Mouse (Mus musculus) adrenal gland, adult 2 months (tissue): ENCODE data around the gene Plac9a. TPM values are rescaled to one million over a fixed set of nuclear protein-coding genes. Genes with fewer than 3 reads are reported as not detected.
"Not testable (repeated sequence)": the region's sequence is repeated elsewhere in the genome, so short reads cannot be mapped to it uniquely, and the experiment has no call there.

Experiments used
- DNase-seq: peaks from one replicate; pipeline ENCODE4 v3.0.0; 2021
- polyA plus RNA-seq: library from polyadenylated mRNA; depleted of rRNA; stranded (reverse); fragments of >200 nt; gene quantifications from 2 replicates; pipeline ENCODE4 v1.2.3, GENCODE M21; 2012
- total RNA-seq, 2 experiments: library from RNA; stranded (reverse); gene quantifications; 2 replicates each; pipeline ENCODE4 v1.2.3; 2021

The Plac9a gene
- total and polyA plus RNA-seq, 3 experiments, result 0.44 to 3.1 (median 2.8) TPM

- DNase-seq, result no peak
These were observed 37.6 kb downstream of the Plac9a start for GRCm38 (mm10) chr14:25865251-25865650.

DNA sequence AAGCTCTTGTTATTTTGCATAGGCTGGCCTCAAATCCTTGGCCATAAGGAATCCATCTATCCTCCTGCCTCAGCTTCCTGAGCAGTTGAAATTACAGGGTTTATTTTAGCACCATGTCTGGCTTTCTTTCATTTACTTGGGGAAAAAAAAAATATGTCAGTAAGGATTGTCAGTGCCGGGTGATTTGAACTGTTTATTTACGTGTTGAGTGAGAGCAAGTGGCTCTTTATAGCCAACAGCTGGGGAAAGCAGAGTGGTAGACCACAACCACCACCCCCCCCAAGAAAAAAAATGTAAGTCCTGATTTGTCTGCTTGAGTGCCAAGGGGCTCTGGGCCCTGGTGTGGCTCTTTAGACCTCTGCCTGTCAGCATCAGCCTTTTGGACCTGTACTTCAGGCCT is 39.2 kb downstream of the Plac9a start:
- no peak for DNase-seq

- DNase-seq, result no peak
These were observed 40.9 kb downstream of the Plac9a start for GRCm38 (mm10) chr14:25861771-25862530.

GRCm38 (mm10) chr14:25857940-25858339 is 45.0 kb downstream of the Plac9a start:
- no peak for DNase-seq

DNA sequence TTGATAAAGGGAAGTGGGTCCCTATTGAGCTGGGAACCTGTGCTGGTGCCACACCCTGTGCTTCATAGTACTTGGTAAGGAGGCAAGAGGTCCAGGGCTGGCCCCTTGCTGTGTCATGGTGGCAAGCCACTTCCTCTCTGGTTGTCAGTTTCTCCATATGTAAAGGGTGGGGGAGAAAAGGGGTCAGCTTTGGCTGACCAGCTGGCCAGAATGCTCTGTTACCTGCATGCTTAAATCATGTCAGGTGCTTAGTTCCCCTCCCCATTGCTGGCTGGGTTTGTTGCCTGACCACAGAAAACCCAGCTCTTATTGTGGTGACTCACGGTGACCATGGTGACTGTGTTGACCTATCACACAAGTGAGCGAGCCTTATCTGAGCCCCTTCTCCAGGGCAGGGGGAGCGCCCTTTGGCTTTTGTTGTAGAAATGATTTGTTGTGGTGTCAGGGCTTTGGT is 45.7 kb downstream of the Plac9a start:
- DNase-seq, result no peak

DNA sequence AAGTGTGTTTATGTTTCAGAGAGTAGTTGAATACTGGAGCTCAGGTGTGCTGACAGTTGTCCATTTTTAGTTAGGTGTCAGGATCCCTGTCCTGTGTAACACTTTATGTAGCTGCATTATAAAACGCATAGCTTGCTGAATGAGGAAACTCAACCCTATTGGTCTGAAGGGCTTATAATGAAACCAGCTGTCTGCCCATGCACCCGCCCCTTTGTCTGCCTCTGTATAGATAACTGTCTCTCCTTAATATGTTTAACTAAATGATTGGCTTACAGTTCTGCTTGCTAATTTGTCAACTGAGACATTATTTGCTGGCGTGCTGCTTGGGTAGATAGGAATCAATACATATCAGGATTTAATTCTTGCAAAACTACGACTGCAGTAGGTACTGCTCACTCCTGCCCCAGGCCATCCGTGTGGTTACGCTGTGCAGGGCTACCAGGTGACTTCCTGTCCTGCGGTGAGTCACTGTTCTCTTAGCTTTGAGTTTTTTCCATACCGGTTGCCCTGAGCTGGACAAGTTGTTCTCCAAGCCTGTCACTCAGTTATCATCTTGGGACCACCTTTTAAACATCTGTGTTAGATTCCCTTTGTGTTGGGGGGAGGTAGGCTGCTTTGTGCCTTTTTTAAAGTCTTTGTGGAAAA is 47.5 kb downstream of the Plac9a start:
- no peak for DNase-seq

DNA sequence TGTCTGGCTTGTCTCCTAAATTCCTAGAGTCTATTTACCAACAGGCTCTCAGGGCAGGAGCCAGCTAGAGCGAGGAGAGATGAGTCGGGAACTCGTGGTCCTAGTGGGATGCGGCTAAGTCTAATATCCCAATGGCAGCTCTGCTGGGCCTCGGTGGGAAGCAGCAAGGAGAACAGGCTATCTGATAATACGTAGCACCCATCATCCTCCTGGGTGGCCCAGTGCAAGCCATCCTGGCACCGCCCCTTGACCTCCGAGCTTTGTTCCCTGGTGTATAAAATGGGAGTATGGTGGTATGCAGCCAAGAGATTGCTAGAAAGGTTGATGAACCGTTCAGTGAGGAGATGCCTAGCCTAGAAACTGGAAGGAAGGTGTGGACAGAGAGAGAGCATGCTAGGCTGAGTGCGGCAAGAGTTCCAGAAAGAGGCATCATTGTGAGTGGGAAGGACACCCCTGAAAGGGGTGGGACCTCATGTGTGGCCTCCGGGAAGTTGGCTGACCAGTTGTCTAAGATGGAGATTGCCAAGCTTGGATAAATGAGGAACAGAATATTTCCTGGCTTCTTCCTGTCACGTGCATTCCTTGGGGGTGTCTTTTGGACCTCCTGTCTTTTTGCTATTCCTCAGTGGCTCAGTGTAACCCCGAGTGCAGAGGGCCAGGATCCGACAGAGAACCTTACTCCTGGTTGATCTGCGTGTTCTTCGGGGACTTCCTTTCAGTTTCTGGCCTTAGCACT is 49.0 kb downstream of the Plac9a start:
- DNase-seq, result no peak

GRCm38 (mm10) chr14:25853295-25853694 is 49.6 kb downstream of the Plac9a start:
- no peak for DNase-seq

- no peak for DNase-seq
These were observed 50.8 kb downstream of the Plac9a start for GRCm38 (mm10) chr14:25852121-25852561.

DNA sequence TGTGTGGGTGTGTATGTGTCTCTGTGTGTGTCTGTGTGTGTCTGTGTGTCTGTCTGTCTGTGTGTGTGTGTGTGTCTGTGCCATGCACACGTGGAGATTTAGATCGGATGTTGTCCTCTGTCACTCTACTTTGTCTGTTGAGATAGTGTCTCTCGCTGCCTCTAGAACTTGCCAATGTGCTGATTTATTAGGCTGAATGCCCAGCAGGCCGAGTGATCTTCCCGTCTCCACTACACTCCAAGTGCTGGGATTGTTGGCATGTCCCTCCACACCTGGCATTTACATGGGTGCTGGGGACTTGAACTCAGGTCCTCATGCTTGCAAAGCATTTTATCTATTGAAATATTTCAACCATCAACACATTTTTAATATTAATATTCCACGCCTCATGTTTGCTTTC is 51.7 kb downstream of the Plac9a start:
- DNase-seq, result no peak

- no peak for DNase-seq
These were observed 52.5 kb downstream of the Plac9a start for GRCm38 (mm10) chr14:25850433-25850832.

GRCm38 (mm10) chr14:25848708-25849107 is 54.2 kb downstream of the Plac9a start:
- DNase-seq, result not testable (repeated sequence)

DNA sequence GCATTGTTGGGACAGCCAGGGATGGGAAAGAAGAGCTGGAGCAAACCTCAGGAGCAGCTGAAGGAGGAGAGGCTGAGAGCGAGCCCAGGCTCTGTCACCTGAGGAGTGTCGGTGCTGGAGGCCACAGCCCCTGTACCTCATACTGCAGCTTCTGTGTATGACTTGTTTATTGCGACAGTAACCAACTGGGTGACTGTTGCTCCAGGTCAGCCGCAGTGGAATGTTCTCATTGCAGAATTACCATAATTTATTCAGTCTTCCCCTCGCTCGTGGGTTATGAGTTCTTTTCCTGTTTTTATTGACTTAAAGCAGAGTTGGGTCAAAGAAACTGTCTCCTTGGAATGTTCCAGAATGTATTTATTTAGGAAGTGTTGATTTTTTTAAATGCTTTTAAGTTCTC is 54.7 kb downstream of the Plac9a start:
- no peak for DNase-seq

DNA sequence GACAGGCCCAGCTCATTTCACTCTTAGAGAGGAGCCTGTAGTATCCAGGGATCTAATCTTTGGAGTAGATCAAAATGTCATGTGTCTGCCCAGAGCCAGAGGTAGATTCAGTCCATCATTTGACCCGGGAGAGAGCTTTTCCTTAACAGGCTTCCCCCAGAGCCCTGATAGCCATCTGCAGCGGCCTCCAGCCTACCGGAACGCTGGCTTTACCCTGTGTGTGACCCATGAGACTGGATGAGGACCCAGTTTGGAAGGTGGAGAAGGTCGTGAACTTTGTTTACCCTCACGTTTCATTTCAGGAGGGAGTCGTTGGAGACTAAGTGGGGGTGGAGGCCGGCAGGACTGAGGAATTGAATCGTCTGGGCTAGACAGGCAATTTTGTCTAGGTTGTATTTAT is 55.2 kb downstream of the Plac9a start:
- DNase-seq, result no peak

- no peak for DNase-seq
These were observed 56.4 kb downstream of the Plac9a start for GRCm38 (mm10) chr14:25846516-25846915.

- DNase-seq, result no peak
These were observed 57.0 kb downstream of the Plac9a start for GRCm38 (mm10) chr14:25845832-25846383.

- DNase-seq, result no peak
These were observed 58.5 kb downstream of the Plac9a start for GRCm38 (mm10) chr14:25844372-25844771.

DNA sequence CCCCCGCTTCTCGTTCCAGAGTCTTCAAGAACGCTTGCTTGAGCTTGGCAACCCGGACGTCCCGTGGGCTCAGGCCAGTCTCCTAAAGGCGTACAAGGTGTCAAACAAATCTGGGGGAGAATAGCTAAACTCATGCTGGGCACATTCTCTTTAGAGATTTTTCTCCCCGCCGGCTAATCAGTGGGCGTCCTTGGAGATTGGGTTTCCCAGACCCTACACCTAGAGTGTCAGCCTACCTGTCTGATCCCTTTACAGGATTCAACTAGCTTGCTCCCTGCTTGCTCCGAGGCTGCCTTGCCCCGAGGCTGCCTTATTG is 60.3 kb downstream of the Plac9a start:
- no peak for DNase-seq

- peak; percentile 94 for DNase-seq
These were observed 60.8 kb downstream of the Plac9a start, which contains the start of gene Anxa11 for GRCm38 (mm10) chr14:25841991-25842687. Anxa11 (plus strand) TSS chr14:25842156.

DNA sequence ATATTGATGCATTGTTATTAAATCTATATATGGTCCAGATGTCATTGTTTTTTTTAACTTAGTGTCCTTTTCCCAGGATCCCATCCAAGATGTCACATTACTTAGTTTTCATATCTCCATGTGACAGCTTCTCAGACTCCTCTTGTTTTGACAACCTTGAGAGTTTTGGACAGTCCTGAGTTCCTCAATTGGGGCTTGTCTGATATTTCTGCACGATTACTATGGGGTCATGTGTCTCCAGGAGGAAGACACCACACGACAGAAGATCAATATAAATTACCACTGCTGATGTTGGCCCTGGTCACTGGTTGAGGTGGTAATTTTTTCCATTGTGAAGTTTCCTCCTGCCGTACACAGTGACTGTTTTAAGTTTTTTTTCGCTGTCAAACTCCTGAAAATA is 61.3 kb downstream of the Plac9a start:
- no peak for DNase-seq

DNA sequence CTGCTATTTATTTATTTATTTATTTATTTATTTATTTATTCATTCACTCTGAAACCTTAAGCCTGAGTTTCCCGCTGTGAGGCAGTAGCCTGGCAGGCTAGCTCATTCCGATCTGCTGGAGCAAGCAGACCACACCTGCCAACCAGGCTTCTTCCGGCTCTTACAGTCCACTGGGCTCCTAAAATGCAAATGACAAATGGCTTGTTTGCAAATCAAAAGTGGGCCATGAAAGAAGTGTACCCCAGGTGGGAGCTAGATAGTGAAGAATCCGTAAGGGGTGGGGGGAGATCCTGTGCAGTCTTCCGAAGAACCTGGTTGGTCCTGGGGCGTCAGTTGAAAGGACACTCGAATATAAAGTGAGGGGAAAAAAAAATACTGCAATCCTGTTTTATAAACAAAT is 61.9 kb downstream of the Plac9a start:
- no peak for DNase-seq

GRCm38 (mm10) chr14:25839791-25840190 is 63.1 kb downstream of the Plac9a start:
- DNase-seq, result peak; percentile 71
